Mouse (Mus musculus) left cerebral cortex, postnatal 10 days (tissue): Measurements from ENCODE around the gene Pcsk4. TPM values are rescaled to one million over a fixed set of nuclear protein-coding genes. Genes with fewer than 3 reads are reported as not detected.

ENCODE experiments used
- DNase-seq, 2 experiments: peaks; one replicate each; pipeline ENCODE4 v3.0.0; 2021 to 2022; ENCODE audit warnings: low spot score in 2 of 2, mixed read lengths in 1 of 2; ENCODE audit errors: extremely low spot score in 1 of 2
- intact Hi-C: fragments of 180-260 bp; cut with DNase I; formaldehyde crosslinking; loops from one replicate; pipeline ENCODE4 v1.15.1; 2025
- total RNA-seq, 2 experiments: library from RNA; stranded (reverse); gene quantifications; 2 replicates each; pipeline ENCODE4 v1.2.3; 2021

Pcsk4 gene
- 1 to 10 TPM; 9.8 to 9.9 TPM for total RNA-seq

DNA sequence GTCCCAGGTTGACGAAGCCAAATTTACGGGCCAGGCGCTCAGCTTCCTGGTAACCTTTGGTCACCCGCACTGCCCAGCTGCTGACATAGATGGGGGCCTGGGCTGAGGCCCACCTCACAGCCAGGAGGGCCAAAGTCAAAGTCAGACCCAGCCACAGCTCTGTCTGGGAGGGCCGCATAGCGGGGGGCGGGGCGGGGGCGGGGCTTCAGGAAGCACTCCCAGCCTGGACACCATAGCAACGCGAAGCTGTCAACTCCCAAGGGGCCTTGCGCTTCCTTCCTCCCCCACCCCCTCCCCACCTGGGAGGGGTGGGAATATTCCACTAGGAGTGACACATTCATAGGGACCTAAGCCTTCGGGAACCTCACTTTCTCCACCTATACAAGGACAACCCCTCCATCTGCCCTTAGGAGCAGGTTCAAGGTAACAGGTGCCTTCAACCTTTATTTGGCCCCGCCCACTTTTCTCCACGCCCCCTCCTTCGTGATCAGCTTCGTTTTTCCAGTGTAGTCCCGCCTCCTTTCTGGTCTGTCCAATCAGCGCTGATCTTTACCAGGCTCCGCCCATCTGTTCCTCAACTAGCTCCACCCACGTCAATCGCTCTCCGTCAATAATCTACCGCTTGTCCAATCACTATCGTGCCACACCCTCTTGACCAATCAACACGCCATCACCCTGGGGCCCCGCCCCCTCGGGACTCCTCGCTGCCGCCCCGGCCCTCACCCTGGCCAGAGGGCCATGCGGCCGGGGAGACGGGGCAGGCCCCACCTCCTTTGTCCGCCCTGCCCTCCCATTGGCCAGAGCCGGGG, at the start of gene Pcsk4, which contains the start of gene Reep6:
TSS of gene Pcsk4 (minus strand) at position 226 of the 809 bp plus-strand sequence.
TSS of gene Reep6 (plus strand) at position 681 of the 809 bp plus-strand sequence.
- DNase-seq = peak; percentile 96 to 99
- intact Hi-C loops = no loop called here

DNA sequence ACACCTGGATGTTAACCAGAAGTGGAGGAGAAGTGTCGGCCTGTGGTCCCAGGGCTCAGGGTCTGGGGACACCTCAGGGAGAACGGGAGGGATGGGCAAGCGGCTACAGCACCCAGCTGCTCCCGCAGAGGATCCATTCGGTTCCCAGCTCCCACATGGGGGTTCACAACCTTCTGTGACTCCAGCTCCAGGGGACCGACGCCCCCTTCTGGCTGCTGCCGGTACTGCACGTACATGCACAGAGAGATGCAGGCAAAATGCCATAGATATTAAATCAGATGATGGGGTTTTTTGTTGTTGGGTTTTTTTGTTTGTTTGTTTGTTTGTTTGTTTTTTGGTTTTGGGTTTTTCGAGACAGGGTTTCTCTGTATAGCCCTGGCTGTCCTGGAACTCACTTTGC, 48.4 kb upstream of the Pcsk4 start:
- intact Hi-C loops = loop anchor here (10.0 kb wide), 1 partner anchor 127 kb away; no protein-coding TSS in a partner anchor
- no peak for DNase-seq

- intact Hi-C loops = loop anchor here (10.0 kb wide), 1 partner anchor 129 kb away; no protein-coding TSS in a partner anchor
Observed at GRCm38 (mm10) chr10:80376160-80376559, 46.9 kb upstream of the Pcsk4 start.

DNA sequence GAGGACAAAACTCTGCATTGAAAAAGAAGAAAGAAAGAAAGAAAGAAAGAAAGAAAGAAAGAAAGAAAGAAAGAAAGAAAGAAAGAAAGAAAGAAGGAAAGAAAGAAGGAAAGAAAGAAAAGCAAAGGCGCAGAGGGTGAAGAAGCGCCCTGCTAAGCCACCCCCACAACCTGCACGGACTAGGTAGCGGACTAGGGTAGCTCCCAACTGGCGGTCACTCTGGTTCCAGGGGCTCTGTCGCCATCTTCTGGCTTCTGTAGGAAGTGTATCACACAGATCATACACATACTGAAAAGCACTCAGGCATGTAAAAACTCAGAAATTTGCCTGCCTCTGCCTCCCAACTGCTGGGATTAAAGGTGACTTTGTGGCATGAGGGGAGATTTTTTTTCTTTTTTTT, 44.8 kb upstream of the Pcsk4 start:
- intact Hi-C loops = loop anchor here (2.0 to 10.0 kb wide), 2 partner anchors 33 to 131 kb away; no protein-coding TSS in a partner anchor
- DNase-seq = peak; percentile 68 to 79

More at GRCm38 (mm10) chr10:80376160-80376559, 46.9 kb upstream of the Pcsk4 start:
- DNase-seq = peak; percentile 91 to 95

DNA sequence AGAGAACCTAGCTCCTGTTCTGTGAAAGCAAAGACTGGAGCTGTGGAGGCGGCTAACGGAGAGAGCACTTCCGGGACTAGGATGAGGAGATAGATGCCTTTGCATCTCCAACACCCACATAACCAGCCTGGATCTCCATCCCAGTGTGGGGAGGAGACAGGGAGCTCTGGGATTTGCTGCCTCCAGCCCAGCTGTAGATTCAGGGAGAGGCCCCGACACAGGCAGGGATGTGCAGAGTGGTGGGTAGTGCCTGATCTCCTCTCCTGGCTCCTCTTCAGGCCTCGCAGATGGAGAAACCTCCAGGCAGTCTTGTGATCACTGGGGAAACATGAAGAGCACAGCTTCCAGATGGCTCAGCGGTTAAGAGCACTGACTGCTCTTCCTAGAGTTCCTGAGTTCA, 43.4 kb upstream of the Pcsk4 start:
- no peak for DNase-seq
- intact Hi-C loops = loop anchor here (2.0 to 10.0 kb wide), 2 partner anchors 16 to 132 kb away; partner anchors contain the start of gene Plk5

DNA sequence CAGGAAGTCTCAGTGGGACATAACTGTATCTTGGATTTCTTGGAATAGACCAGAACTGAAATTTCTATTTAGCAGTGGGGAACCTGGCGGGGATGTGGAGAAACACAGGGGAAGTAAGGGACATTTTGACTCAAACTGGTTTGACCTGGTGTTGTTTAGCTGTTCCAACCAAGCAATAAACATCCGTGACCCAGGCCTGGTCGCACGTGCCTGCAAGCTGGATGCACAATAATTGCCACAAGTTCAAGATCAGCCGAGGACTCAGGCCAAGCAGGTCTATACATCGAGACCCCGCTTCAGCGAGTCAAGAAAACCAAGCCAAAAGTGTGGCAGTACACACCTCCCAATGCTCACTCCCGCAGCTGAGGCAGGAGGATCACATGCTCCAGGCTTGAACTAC, 42.7 kb upstream of the Pcsk4 start:
- intact Hi-C loops = loop anchor here (2.0 to 10.0 kb wide), 2 partner anchors 15 to 133 kb away; partner anchors contain the start of gene Plk5
- DNase-seq = no peak

- peak; percentile 68 to 71 for DNase-seq
- intact Hi-C loops = loop anchor here (10.0 kb wide), 1 partner anchor 133 kb away; no protein-coding TSS in a partner anchor
Observed at GRCm38 (mm10) chr10:80371411-80371966, 42.2 kb upstream of the Pcsk4 start.

GRCm38 (mm10) chr10:80369995-80370747, 40.9 kb upstream of the Pcsk4 start:
- DNase-seq = no peak
- intact Hi-C loops = loop anchor here (10.0 kb wide), 1 partner anchor 135 kb away; no protein-coding TSS in a partner anchor

- no peak for DNase-seq
- intact Hi-C loops = no loop called here
Observed at GRCm38 (mm10) chr10:80368392-80368791, 39.1 kb upstream of the Pcsk4 start.

GRCm38 (mm10) chr10:80367954-80368353, 38.7 kb upstream of the Pcsk4 start:
- intact Hi-C loops = no loop called here
- no peak for DNase-seq

DNA sequence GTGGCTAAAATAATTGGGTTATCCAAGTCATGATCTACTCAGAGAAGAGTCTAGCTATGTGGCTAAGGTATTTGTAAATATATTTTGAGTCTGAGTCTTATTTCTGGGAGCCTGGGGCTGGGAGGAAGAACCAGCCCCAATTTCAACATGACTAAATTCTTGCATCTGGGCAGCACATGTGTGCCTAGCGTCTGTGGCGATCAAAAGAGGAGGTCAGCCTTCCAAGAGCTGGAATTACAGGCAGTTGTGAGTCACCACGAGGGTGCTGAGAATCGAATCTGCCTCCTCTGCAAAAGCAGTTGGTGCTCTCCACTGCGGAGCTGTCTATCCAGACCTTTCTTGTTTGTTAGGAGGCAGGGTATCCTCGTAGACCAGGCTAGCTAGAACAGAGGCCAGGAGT, 36.4 kb upstream of the Pcsk4 start:
- intact Hi-C loops = no loop called here
- no peak for DNase-seq

DNA sequence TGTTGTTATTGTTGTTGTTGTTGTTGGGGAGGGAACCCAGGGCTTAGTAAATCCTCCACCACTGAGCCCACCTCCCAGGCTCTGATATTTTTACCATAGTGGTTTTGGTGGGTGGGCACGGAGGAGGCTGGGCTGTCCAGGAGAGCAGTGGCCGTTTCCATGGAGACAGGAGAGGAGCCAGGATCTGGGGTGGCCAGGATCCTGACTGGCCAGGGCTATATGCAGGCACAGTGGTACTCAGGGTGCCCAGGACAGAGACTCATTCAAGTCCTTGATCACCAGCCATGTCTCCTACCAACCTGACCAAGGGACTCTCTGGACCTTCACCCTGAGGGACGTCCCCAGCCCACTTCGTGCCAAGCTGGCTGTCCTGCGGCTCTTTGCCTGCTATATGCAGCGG, 34.4 kb upstream of the Pcsk4 start:
- no peak for DNase-seq
- intact Hi-C loops = no loop called here

DNA sequence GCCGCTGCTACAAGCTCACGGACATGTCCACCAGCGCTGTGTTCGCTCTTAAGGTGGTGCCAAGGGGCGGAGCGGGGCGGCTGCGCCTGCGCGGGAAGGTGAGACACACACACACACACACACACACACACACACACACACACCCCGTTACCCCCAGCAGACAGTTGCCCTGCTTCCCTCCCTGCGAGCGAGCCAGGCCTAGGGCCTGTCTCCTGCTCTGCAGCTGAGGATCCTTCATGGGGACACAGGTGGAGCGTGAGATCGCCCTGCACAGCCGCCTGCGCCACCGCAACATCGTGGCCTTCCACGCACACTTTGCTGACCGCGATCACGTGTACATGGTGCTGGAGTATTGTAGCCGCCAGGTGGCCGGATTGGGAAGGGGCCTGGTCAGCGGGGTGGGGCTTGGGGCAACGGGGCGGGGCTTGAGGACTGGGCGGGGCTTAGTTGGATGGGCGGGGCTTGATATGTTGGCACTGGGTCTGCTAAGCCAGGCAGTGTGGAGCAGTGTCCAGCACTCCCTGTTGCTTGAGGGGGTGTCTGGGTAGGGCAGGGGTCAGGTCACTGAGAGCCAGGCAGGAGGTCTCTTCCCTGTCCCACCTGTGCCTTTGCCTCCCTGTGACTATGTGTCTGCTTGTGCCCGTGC, 28.8 kb upstream of the Pcsk4 start:
- DNase-seq = peak in 1 of 2 experiments; percentile 59
- intact Hi-C loops = loop anchor here (2.0 kb wide), 1 partner anchor 15 kb away; no protein-coding TSS in a partner anchor

- no peak for DNase-seq
- intact Hi-C loops = loop anchor here (2.0 kb wide), 1 partner anchor 15 kb away; no protein-coding TSS in a partner anchor
Observed at GRCm38 (mm10) chr10:80357336-80357735, 28.0 kb upstream of the Pcsk4 start.

- intact Hi-C loops = loop anchor here (2.0 kb wide), 1 partner anchor 16 kb away; no protein-coding TSS in a partner anchor
- DNase-seq = no peak
Observed at GRCm38 (mm10) chr10:80356737-80357136, 27.4 kb upstream of the Pcsk4 start.

- intact Hi-C loops = loop anchor here (2.0 kb wide), 1 partner anchor 17 kb away; no protein-coding TSS in a partner anchor
- DNase-seq = no peak
Observed at GRCm38 (mm10) chr10:80356001-80356682, 26.8 kb upstream of the Pcsk4 start, which contains the start of gene Plk5. TSS of gene Plk5 (plus strand) at chr10:80356459.

DNA sequence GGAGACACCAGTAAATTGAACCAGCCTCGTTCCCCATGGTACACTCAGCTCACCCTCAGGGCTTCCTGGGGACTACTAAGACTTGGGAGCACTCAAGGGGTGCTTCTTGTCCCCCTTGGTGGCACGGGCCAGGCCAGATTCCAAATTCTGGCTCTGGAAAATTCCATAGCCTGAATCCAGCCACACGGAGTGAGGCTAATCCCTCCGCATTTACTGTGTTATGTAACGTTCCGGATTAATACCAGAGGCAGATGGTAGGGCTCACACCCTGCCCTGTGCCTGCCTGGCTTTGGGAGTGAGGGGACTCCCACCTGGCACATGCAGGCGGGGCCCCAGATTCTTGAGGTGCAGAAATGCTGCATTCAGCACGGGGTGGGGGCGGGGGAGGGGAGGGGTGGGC, 26.1 kb upstream of the Pcsk4 start:
- intact Hi-C loops = no loop called here
- DNase-seq = no peak

- no peak for DNase-seq
- intact Hi-C loops = no loop called here
Observed at GRCm38 (mm10) chr10:80352727-80353126, 23.4 kb upstream of the Pcsk4 start.
